Mouse (Mus musculus): ENCODE results near the gene Leo1. TPM values are rescaled to one million over a fixed set of nuclear protein-coding genes. Genes with fewer than 3 reads are reported as not detected.
A peak's percentile ranks its signal among the peaks of the same experiment; 100 is the strongest.

Leo1 gene
- total RNA-seq (2014; rRNA removed) (5.2 and 6.3 TPM in 2 replicates), polyA plus RNA-seq (2012; rRNA removed) (2.1 and 3.1 TPM in 2 replicates)

DNA sequence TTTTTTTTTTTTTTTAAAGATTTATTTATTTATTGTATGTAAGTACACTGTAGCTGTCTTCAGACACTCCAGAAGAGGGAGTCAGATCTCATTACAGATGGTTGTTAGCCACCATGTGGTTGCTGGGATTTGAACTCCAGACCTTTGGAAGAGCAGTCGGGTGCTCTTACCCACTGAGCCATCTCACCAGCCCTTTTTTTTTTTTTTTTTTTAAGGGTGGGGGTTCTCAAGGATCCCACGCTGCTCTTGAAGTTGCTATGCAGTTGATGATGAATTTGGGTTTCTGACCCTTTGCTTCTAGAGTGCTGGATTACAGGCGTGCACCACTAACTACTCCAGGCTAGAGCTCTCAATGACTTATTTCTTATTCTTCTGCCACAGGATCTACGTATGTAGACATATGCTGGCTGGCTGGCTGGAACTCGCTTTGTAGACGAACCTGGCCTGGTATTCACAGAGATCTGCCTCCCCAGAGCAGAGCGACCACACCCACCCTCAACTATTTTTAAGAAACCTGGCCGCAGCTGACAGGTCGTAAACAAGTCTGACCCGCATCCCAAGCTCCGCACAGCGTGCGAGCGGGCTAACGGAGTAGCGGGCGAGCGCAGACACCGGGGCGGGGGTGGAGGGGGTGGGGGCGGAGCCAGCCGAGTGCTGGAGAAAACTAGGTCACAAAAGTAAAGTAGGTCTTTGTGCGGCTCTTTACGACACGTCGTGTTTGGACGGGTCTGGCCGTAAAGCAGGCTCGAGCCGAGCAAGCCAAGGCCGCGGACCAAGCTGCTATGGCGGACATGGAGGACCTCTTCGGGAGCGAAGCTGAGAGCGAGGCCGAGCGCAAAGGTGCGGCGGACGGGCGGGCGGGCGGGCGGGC, at the start of gene Leo1:
TSS of gene Leo1 (plus strand) at position 729 of the 871 bp plus-strand sequence.
- Histone ChIP-seq H3K4me3 (ENCODE audit: insufficient read depth, low read depth, low read length) (peak within 1 kb of the TSS; percentile 68), H3K36me3 (ENCODE audit: control insufficient read depth, insufficient read depth, low read length) (no peaks in the 10 kb centered on the region), H3K27me3 (ENCODE audit: control insufficient read depth, insufficient read depth, low read length) (no peaks in the 10 kb centered on the region), H3K4me1 (ENCODE audit: control insufficient read depth, insufficient read depth, low read length) (peaks cover 11% of the 10 kb centered on the region), H3K79me2 (ENCODE audit: control insufficient read depth, insufficient read depth, low read length) (peaks cover 12% of the 10 kb centered on the region; the same call in 1 of the 2 replicates), H3K27ac (replicated peaks; ENCODE audit: insufficient read depth, low read depth, low read length) (peak within 1 kb of the TSS; percentile 55), H3K9ac (ENCODE audit: low read depth, low read length) (peak within 1 kb of the TSS; percentile 71)
- TF ChIP-seq CTCF (IDR thresholded peaks at IDR 0.05; ENCODE audit: low read depth, low read length) (no peak), POLR2A (IDR thresholded peaks at IDR 0.05; ENCODE audit: extremely low read depth, insufficient read depth, low read length) (no peak)
- peak; percentile 89 for DNase-seq (ENCODE audit: extremely low read depth, low read depth, low spot score)
- WGBS: 2% methylated on average over 45 of the region's 45 CpGs

DNA sequence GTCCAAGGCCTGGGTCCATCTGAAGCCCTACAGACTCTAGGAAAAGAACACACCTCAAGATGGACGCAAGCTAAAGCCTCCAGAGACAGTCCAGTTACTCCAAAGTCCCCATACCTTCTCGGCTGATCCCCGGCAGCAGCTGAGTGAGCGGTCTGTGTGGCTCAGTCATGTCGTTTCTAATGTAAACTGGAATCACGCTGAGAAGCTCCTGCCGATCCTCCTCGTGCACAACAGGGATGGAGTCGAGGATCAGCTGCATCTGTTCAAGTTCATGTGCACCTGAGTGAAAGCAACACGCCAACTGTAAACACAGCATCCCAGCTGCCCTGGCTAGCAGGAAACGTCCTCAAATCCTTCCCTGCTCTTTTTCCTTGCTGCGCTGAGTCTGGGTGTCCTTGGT, 48.1 kb upstream of the Leo1 start:
- no peaks in the 10 kb centered on the region for H3K27me3 ChIP-seq (ENCODE audit: control insufficient read depth, insufficient read depth, low read length)
- H3K27ac ChIP-seq (replicated peaks; ENCODE audit: insufficient read depth, low read depth, low read length): no peak overlapping the region
- H3K79me2 ChIP-seq (ENCODE audit: control insufficient read depth, insufficient read depth, low read length): 0 out of 2 replicates have a peak, but pooled peaks cover 3% of the 10 kb centered on the region
- peaks cover 55% of the 10 kb centered on the region for H3K36me3 ChIP-seq (ENCODE audit: control insufficient read depth, insufficient read depth, low read length)
- no peaks in the 10 kb centered on the region for H3K4me1 ChIP-seq (ENCODE audit: control insufficient read depth, insufficient read depth, low read length)
- H3K4me3 ChIP-seq (ENCODE audit: insufficient read depth, low read depth, low read length): no peak overlapping the region
- H3K9ac ChIP-seq (ENCODE audit: low read depth, low read length): no peak overlapping the region
- no peak for DNase-seq (ENCODE audit: extremely low read depth, low read depth, low spot score)
- TF ChIP-seq POLR2A (IDR thresholded peaks at IDR 0.05; ENCODE audit: extremely low read depth, insufficient read depth, low read length) (no peak), CTCF (IDR thresholded peaks at IDR 0.05; ENCODE audit: low read depth, low read length) (no peak)
- 91% methylated on average over 12 of the region's 12 CpGs for WGBS

DNA sequence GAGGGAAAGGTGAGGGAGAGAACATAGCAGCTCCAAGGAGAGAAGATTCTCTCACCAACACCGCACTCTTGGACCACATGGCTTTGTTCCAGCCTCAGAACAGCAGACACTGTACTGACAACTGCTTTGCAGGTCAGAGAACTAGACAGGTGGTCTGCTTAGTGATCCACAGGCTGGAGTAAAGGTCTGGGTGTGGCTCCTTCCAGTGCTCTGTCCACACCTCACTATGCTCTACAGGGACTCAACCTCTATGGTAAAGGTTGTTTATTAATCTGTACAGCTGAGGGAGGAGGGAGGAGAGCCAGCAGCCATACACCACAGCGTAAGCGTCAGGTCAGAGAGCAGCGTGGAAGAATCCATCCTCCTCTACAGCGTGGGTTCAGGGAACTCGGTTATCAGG, 45.4 kb upstream of the Leo1 start:
- WGBS: 86% methylated on average over 6 of the region's 6 CpGs
- H3K4me1 ChIP-seq (ENCODE audit: control insufficient read depth, insufficient read depth, low read length): no peaks in the 10 kb centered on the region
- H3K27me3 ChIP-seq (ENCODE audit: control insufficient read depth, insufficient read depth, low read length): no peaks in the 10 kb centered on the region
- no peak overlapping the region for H3K4me3 ChIP-seq (ENCODE audit: insufficient read depth, low read depth, low read length)
- TF ChIP-seq CTCF (IDR thresholded peaks at IDR 0.05; ENCODE audit: low read depth, low read length) (no peak), POLR2A (IDR thresholded peaks at IDR 0.05; ENCODE audit: extremely low read depth, insufficient read depth, low read length) (no peak)
- H3K79me2 ChIP-seq (ENCODE audit: control insufficient read depth, insufficient read depth, low read length): peaks cover 17% of the 10 kb centered on the region; the same call in 1 of the 2 replicates
- H3K9ac ChIP-seq (ENCODE audit: low read depth, low read length): no peak overlapping the region
- H3K36me3 ChIP-seq (ENCODE audit: control insufficient read depth, insufficient read depth, low read length): peaks cover 35% of the 10 kb centered on the region
- no peak overlapping the region for H3K27ac ChIP-seq (replicated peaks; ENCODE audit: insufficient read depth, low read depth, low read length)
- no peak for DNase-seq (ENCODE audit: extremely low read depth, low read depth, low spot score)

DNA sequence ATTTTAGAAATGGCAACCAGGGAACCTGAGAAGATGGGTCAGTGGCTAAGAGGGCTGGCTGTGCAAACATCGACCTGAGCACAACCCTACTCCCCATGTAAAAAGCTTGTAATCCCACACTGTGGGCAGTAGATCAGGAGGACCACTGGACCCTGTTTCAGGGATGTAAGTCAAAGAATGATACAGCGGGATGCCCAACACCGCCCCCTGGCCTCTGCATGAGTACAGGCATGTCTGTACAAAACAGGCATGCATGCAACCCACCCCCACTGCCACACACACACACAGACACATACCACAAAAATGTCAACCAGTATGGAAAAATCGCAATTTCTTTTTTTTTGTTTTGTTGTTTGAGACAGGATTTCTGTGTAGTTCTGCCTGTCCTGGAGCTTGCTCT, 42.3 kb upstream of the Leo1 start:
- H3K36me3 ChIP-seq (ENCODE audit: control insufficient read depth, insufficient read depth, low read length): peaks cover 16% of the 10 kb centered on the region
- peaks cover 7% of the 10 kb centered on the region; the same call in 1 of the 2 replicates for H3K4me1 ChIP-seq (ENCODE audit: control insufficient read depth, insufficient read depth, low read length)
- TF ChIP-seq CTCF (IDR thresholded peaks at IDR 0.05; ENCODE audit: low read depth, low read length) (0 out of 2 replicates have a peak, but pooled peaks have one; percentile 16), POLR2A (IDR thresholded peaks at IDR 0.05; ENCODE audit: extremely low read depth, insufficient read depth, low read length) (no peak)
- H3K27me3 ChIP-seq (ENCODE audit: control insufficient read depth, insufficient read depth, low read length): no peaks in the 10 kb centered on the region
- H3K4me3 ChIP-seq (ENCODE audit: insufficient read depth, low read depth, low read length): no peak overlapping the region
- no peak for DNase-seq (ENCODE audit: extremely low read depth, low read depth, low spot score)
- peaks cover 39% of the 10 kb centered on the region for H3K79me2 ChIP-seq (ENCODE audit: control insufficient read depth, insufficient read depth, low read length)
- H3K9ac ChIP-seq (ENCODE audit: low read depth, low read length): no peak overlapping the region
- no peak overlapping the region for H3K27ac ChIP-seq (replicated peaks; ENCODE audit: insufficient read depth, low read depth, low read length)
- 93% methylated on average over 4 of the region's 4 CpGs for WGBS

DNA sequence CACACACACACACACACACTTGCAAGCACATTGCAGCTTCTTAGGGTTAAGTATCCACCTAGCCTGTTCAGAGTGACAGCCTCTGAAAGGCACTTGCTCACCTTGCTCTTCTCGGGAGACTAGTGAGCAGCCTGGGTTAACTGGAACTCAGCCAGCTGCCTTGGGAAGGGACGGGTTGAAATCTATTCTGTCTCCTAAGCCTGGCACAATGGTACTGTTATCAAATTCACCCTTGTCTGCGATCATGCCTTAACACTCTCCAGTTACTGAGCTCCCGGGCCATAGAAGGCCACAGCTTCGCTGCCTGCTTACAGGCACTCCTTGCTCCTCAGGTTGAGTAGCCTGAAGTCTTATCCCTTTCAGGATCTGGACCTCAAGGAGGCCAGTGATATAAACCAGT, 40.7 kb upstream of the Leo1 start:
- Histone ChIP-seq H3K27ac (replicated peaks; ENCODE audit: insufficient read depth, low read depth, low read length) (no peak overlapping the region), H3K36me3 (ENCODE audit: control insufficient read depth, insufficient read depth, low read length) (peaks cover 12% of the 10 kb centered on the region), H3K79me2 (ENCODE audit: control insufficient read depth, insufficient read depth, low read length) (peaks cover 46% of the 10 kb centered on the region), H3K4me3 (ENCODE audit: insufficient read depth, low read depth, low read length) (no peak overlapping the region), H3K9ac (ENCODE audit: low read depth, low read length) (no peak overlapping the region), H3K27me3 (ENCODE audit: control insufficient read depth, insufficient read depth, low read length) (no peaks in the 10 kb centered on the region), H3K4me1 (ENCODE audit: control insufficient read depth, insufficient read depth, low read length) (peaks cover 10% of the 10 kb centered on the region)
- TF ChIP-seq CTCF (IDR thresholded peaks at IDR 0.05; ENCODE audit: low read depth, low read length): no peak
- WGBS: 52% methylated on average over 5 of the region's 5 CpGs
- DNase-seq (ENCODE audit: extremely low read depth, low read depth, low spot score): no peak

All from liver, adult 2 months (tissue).